Mouse (Mus musculus): ENCODE measurements around the gene Cer1. TPM values are rescaled to one million over a fixed set of nuclear protein-coding genes. Genes with fewer than 3 reads are reported as not detected.

Cer1 gene
- total RNA-seq, 2 experiments from 2014 or later, result 0.26 to 0.32 TPM

- DNase-seq (ENCODE audit: extremely low spot score in 1 of 2, low spot score in 2 of 2), result no peak
- intact Hi-C loops (cut with DNase I), result no loop called here
Measured at GRCm38 (mm10) chr4:82848552-82849234, 36.3 kb downstream of the Cer1 start.

- intact Hi-C loops (cut with DNase I), result no loop called here
- no peak for DNase-seq (ENCODE audit: extremely low spot score in 1 of 2, low spot score in 2 of 2)
Measured at GRCm38 (mm10) chr4:82837526-82838240, 47.3 kb downstream of the Cer1 start.

Other genes with a start within 250 kb of the Cer1 start
- gene Nfib, start 179.4 kb downstream of the Cer1 start, total RNA-seq (2021), result 100 to 1,000 TPM; 105 to 109 TPM
- gene Zdhhc21, start 25.2 kb downstream of the Cer1 start, total RNA-seq (2021), result 10 to 100 TPM; 57.9 to 62.8 TPM
- gene Frem1, start 167.2 kb upstream of the Cer1 start, total RNA-seq (2021), result 1 to 10 TPM; 1.8 to 2.0 TPM